Mouse (Mus musculus): ENCODE data around the gene Myo15b. TPM values are rescaled to one million over a fixed set of nuclear protein-coding genes. Genes with fewer than 3 reads are reported as not detected.

Gene Myo15b
- polyA plus RNA-seq (2017; shearing (Covaris generic)) = under 1 TPM in 1 of 2 experiments, not detected in 1; 0.21 TPM

GRCm38 (mm10) chr11:115858354-115858753 lies at the start of gene Myo15b:
TSS of gene Myo15b (plus strand) at chr11:115858406.

GRCm38 (mm10) chr11:115813507-115814296 lies 44.5 kb upstream of the Myo15b start, which contains the start of gene Caskin2:
TSS of gene Caskin2 (minus strand) at chr11:115813639.

GRCm38 (mm10) chr11:115814605-115815450 lies 43.4 kb upstream of the Myo15b start, which contains the start of gene Tsen54:
TSS of gene Tsen54 (plus strand) at chr11:115814724.

DNA sequence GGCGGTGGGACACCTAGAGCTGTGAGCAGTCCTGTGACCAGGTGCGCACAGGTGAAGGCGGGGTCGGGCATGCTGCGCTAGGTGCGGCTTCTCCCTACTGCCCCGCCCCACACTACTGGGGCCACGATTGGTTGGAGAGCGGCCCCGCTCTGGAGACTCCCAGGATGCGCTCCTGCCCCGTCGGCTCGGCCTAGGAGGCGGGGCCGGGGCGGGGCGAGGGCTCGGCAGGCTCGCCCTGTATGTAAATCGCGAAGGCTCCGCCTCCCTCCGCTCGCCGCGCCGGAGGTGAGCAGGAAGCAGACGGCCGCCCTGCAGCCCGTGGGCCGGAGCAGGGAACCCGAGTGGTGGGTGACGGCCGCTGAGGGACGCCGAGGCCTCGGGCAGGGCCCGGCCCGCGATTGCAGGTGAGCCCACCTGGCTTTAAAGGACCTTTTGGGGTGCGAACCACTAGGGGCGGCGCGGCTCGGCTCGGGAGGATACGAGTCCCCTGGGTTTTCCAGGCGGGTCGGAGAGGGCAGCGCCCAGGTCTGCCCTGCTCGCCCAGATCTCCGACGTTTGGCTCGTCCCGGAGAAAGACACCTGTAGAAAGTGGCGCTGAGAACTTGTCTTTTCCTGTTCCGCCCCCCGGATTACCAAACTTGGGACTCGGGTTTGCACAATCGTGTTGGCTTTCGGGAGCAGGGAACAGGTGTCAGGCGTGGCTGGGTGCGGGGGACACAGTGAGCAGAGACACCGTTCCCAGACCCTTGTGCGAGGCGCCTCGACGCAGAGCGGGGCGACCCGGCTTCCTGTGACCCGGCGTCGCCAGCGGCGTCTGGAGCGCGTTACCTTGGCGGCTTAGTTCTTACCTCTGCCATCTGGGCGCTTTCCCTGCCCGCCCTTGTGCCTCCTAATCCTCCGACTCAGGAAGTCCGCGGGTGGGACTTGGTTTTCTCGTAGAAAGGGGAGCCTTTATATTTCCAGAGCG lies 34.1 kb upstream of the Myo15b start, which contains the start of gene Llgl2:
Gene Llgl2 (plus strand): TSS at position 276 of the 967 bp plus-strand sequence.

DNA sequence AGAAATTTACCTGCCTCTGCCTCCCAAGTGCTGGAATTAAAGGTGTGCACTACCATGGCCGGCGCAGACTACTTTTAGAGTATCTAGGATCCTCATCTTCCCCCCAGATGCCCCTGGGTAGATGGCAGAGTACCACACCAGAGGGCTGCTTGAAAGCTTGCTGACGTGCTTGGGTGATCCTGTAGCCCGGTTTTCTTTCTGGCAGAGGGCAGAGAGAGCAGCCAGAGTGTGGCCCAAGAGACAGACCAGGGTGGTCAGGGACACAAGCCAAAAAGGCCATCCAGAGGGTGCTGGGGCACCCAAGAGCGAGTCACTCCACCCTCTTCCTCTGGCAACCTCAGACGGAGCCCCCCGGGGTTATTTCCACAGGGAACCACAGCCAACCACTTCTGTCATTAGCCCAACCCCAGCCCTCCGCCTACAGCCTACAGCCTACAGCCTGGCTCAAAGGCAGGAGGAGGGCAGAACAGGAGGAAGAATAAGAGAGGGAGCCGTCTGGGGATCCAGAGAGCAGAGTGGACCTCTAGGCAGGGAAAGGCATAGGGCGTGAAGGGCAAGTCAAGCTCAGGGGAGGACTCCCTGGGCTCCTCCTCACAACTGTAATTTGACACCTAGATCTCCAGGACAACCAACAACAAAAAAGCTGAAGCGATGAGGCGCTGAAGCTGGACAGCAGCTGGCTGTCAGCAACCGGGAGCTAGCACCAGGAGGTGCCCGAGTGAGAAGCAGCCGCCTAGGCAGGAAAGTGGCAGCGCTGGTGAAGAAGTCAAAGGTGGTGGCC lies 41.5 kb downstream of the Myo15b start, which contains the start of gene Smim5:
Gene Smim5 (plus strand): TSS at position 481 of the 781 bp plus-strand sequence.

GRCm38 (mm10) chr11:115911632-115912376 lies 53.6 kb downstream of the Myo15b start, which contains the start of gene Smim6:
TSS of gene Smim6 (plus strand) at chr11:115912017.

DNA sequence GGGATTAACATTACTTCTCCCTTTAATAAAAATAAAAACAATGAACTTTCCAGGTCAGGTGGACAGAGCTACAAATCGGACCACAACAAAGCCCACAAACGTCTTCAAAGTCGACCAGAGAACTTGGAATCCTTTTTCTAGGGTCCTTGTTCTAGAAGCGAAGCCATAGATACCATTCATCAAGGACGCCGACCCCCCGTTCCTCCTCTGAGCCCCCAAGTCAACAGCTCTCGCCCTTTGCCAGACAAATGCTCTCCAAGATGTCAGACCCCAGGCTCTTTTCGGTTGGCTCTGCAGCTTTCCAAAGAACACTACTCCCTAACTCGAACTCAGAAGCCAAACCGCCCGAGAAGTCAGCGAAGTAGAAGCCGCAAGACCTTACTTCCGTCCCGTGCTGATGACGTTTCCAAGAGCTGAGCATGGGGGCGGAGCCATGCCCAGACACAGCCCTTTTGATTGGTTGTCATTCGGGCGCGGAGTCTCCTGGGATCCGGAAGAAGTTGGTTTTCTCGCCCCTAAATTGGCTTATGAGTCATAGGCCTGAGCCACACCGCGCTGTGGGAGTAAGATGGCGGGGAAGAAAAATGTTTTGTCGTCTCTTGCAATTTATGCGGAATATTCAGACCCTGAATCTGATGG lies 75.0 kb downstream of the Myo15b start, which contains the start of the genes Sap30bp and Recql5:
Gene Sap30bp (plus strand): TSS at position 175 of the 639 bp plus-strand sequence.
Gene Recql5 (minus strand): TSS at position 370 of the 639 bp plus-strand sequence.

Other genes starting within 250 kb of the Myo15b start
- gene Mif4gd, start 245.4 kb upstream of the Myo15b start, polyA plus RNA-seq (2017; shearing (Covaris generic)) = 100 to 1,000 TPM; 167 to 308 TPM
- gene Slc25a19, start 230.1 kb upstream of the Myo15b start, polyA plus RNA-seq (2017; shearing (Covaris generic)) = 100 to 1,000 TPM in 1 of 2 experiments, 10 to 100 TPM in 1; 58.7 to 111 TPM
- gene Grb2, start 149.8 kb upstream of the Myo15b start, polyA plus RNA-seq (2017; shearing (Covaris generic)) = 100 to 1,000 TPM; 167 to 275 TPM
- gene Tmem94, start 93.0 kb upstream of the Myo15b start, polyA plus RNA-seq (2017; shearing (Covaris generic)) = 10 to 100 TPM; 16.2 to 19.3 TPM
- 1 to 10 TPM; 1.5 to 2.7 TPM for gene Caskin2, start 44.8 kb upstream of the Myo15b start, polyA plus RNA-seq (2017; shearing (Covaris generic))
- gene Tsen54, start 43.7 kb upstream of the Myo15b start, polyA plus RNA-seq (2017; shearing (Covaris generic)) = 10 to 100 TPM; 26.4 to 33.1 TPM
- gene Llgl2, start 34.4 kb upstream of the Myo15b start, polyA plus RNA-seq (2017; shearing (Covaris generic)) = 10 to 100 TPM; 25.4 to 26.7 TPM
- gene Smim5, start 41.6 kb downstream of the Myo15b start, polyA plus RNA-seq (2017; shearing (Covaris generic)) = under 1 TPM in 1 of 2 experiments, not detected in 1; 0.16 TPM
- 1 to 10 TPM; 1.1 to 1.3 TPM for gene Smim6, start 53.6 kb downstream of the Myo15b start, polyA plus RNA-seq (2017; shearing (Covaris generic))
- gene Sap30bp, start 74.9 kb downstream of the Myo15b start, polyA plus RNA-seq (2017; shearing (Covaris generic)) = 10 to 100 TPM; 28.7 to 33.7 TPM
- 10 to 100 TPM; 11.2 to 20.0 TPM for gene Recql5, start 75.1 kb downstream of the Myo15b start, polyA plus RNA-seq (2017; shearing (Covaris generic))
- gene Itgb4, start 116.3 kb downstream of the Myo15b start, polyA plus RNA-seq (2017; shearing (Covaris generic)) = under 1 TPM; 0.10 to 0.16 TPM
- gene Galk1, start 154.3 kb downstream of the Myo15b start, polyA plus RNA-seq (2017; shearing (Covaris generic)) = 10 to 100 TPM; 30.5 to 58.2 TPM
- 1,000 to 10,000 TPM; 1,433 to 1,590 TPM for gene H3f3b, start 169.6 kb downstream of the Myo15b start, polyA plus RNA-seq (2017; shearing (Covaris generic))
- gene Unk, start 171.9 kb downstream of the Myo15b start, polyA plus RNA-seq (2017; shearing (Covaris generic)) = 10 to 100 TPM; 23.8 to 28.6 TPM
- 100 to 1,000 TPM in 1 of 2 experiments, 10 to 100 TPM in 1; 95.7 to 157 TPM for gene Unc13d, start 219.6 kb downstream of the Myo15b start, polyA plus RNA-seq (2017; shearing (Covaris generic))
- gene Wbp2, start 228.6 kb downstream of the Myo15b start, polyA plus RNA-seq (2017; shearing (Covaris generic)) = 100 to 1,000 TPM; 141 to 173 TPM